Mouse (Mus musculus) Muller cell, postnatal 12 days (primary cell): ENCODE data around the gene Agap2.
"Not testable (repeated sequence)": the region's sequence is repeated elsewhere in the genome, so short reads cannot be mapped to it uniquely, and the experiment has no call there.

Experiments
- DNase-seq: peaks from one replicate; pipeline ENCODE4 v3.0.0-alpha.2; 2015; ENCODE audit errors: inconsistent ontology term

The Agap2 gene

DNA sequence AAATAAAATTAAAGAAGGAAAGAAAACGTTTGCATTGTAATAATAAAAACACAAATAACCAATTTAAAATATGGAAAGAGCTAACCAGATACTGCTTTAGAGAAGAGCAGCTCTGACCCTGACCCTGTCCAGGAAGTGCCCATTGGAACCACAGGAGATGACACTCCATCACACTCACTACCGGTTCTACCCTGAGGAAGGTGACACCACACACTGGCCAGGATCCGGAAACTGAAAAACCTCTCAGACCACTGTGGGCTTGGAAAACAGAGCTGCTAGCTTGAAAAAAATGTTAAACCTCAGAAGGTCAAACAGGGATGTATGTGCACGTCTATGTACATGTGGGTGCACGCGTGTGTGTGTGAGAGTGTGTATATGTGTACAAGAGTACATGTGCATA is 26.1 kb downstream of the Agap2 start:
- DNase-seq, result no peak

GRCm38 (mm10) chr10:127103631-127104030 is 28.5 kb downstream of the Agap2 start:
- DNase-seq, result no peak

DNA sequence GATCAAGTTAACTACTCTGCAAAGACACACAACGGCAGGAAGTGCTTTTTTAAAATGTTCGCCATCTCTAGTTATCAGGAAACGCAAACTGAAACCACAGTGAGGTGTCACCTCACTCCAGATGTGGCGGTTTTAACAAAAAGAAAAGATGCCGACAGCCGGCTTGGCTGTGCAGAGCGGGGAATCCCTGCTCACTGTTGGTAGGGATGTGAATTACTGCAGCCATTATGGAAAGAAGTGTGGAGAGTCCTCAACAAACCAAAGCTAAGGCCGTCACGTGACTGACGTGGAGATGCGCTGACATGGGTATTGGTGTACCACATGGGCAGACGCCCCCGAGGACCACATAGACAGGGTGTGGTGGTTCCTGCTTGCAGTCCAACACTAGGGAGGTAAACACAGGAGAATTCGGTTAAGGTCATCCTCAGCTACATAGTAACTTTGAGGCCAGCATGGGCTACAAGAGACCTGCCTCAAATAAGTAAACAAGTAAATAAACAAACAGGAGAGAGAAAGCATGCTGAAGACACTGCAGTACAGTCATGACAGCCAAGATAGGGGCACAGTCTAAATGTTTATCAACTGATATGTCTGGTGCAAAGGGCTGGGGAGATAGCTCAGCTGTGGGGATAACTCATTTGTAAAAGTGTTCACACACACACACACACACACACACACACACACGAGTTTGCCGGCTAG is 32.6 kb downstream of the Agap2 start:
- DNase-seq, result no peak

- DNase-seq, result no peak
These were observed 33.1 kb downstream of the Agap2 start for GRCm38 (mm10) chr10:127108262-127108583.

DNA sequence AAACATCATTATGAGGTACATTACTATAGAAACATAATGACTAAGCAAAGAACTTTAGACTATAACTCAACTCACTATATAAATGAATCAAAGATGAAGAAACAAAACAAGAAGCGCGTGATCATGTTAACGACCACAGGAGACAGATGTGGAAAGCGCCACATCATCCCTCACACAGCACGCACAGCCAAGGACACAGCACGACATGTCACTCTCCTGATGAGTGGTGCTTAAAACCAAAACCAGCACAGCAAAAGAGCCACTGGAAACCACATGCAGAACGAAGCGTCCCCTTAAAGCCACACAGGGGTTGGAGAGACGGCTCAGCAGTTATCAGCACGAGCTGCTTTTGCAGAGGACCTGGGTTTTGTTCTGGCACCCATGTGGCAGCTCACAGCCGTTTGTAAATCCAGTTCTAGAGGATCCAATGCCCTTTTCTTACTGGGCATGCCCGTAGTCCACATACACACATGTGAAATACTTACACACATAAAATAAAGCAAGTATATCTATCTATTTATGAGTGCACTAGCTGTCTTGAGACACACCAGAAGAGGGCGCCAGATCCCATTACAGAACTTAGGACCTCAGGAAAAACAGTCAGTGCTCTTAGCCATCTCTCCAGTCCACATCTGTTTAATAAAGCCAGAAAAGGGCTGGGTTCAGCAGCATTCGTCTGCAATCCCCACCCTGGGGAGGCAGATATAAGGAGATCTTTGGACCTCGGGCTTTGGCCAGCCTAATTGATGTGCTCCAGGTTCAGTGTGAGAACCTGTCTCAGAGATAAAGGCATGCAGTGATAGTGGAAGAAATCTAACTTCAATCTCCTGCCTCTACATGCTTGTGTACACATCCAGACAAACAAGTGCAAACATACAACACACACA is 36.2 kb downstream of the Agap2 start:
- DNase-seq, result no peak

GRCm38 (mm10) chr10:127114408-127114807 is 39.3 kb downstream of the Agap2 start:
- DNase-seq, result no peak

GRCm38 (mm10) chr10:127115068-127115467 is 40.0 kb downstream of the Agap2 start:
- DNase-seq, result no peak

DNA sequence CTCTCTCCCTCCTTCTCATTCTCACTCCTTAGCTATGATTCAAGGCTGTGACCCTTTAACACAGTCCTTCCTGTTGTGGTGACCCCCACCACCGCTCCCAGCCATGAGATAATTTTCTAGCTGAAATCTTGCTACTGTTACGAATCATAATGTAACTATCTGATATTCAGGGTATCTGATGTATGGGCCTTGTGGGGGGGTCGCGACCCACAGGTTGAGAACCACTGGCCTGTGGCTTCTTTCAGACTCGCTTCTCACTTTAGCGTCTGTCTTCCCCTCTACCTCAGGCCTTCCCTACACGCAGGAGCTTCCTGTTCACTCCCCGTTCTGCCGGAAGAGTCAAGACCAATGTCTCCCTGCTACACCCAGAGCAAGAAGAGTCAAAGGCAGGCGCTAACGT is 43.4 kb downstream of the Agap2 start:
- DNase-seq, result no peak

GRCm38 (mm10) chr10:127119229-127119628 is 44.1 kb downstream of the Agap2 start:
- no peak for DNase-seq

DNA sequence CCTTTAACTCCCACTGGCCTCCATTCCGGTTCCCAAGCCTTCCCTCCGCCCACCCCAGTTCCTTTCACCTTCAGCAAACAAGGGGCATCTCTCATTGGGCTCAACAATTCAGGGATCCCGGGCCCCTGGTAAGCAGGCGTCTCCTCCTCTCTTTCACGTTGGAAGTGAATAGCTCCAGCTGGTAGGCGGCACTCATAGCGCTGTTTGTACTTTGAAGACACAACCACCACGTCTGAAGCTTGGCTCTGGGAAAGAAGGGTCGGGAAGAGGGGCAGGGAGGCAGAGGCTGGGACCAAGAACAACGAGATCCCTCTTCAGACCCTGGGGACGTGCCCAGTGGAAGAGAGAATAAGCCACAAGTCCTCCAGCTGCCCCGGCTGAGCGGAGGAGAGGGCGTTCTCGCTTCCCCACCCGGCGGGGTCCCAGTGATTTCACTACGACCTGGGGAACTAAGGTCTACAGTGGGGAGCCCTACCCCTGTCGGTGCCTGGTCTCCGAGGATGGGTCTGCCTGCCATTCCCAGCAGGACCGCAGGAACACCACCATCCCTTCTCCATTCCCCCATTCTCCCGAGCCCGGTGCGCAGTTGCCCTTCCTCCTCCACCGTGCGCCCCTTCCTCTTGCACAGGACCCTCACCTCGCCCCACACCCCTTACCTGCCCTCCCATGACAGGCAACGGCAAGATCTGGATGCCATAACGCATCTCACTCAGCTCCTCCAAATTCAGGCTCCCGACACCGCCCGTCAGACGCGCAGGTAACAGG is 45.4 kb downstream of the Agap2 start:
- DNase-seq, result peak; percentile 7

GRCm38 (mm10) chr10:127121066-127121477 is 46.0 kb downstream of the Agap2 start, which contains the start of gene Os9:
TSS of gene Os9 (minus strand) at chr10:127121131.
- peak; percentile 98 for DNase-seq

GRCm38 (mm10) chr10:127122018-127122417 is 46.9 kb downstream of the Agap2 start:
- DNase-seq, result no peak

GRCm38 (mm10) chr10:127122784-127123435 is 47.8 kb downstream of the Agap2 start:
- DNase-seq, result peak; percentile 62

DNA sequence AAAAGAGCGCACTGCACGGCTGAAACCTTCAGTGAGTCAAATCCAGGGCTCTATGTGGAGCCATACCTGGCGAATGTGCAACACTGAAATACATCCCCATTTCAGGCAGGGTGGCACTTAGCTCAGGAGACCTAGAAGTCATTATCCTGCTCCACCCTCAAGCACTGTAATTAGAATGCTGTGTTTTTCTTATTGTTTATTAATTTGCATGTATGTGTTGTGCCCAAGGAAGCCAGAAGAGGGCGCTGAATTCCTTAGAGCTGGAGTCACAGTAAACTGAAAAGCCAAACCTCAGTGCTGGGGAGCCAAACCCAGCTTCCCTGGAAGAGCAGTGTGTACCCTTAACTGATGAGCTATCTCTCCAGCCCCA is 48.3 kb downstream of the Agap2 start:
- DNase-seq, result peak; percentile 52

GRCm38 (mm10) chr10:127125210-127126001 is 50.3 kb downstream of the Agap2 start:
- DNase-seq, result peak; percentile 10

- no peak for DNase-seq
These were observed 51.5 kb downstream of the Agap2 start for GRCm38 (mm10) chr10:127126579-127126978.

DNA sequence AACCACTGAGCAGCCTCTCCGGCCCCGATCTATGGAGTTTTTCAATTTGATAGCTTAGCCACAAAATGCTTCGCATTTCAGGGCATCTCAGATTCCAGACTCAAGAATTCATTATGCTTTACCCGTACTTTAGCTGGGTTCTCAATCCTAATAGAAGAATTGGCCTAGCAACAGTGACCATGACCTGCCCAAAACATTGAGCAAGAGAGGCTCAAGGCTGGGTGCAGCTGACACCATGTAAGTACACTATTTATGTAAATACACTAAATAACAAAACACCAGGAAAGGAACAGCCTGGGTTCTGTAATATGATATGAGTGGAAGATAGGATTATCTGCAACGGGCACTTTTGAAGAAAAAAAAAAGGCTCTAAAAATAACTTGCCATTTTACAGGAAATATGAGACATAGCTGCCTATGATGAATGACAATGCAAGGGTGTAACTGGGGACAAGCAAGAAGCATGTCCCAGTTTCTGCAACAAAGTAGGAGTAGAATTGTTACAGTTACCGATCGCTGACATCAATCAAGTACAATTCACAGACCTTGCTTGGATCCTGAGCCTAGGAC is 52.7 kb downstream of the Agap2 start:
- DNase-seq, result no peak

DNA sequence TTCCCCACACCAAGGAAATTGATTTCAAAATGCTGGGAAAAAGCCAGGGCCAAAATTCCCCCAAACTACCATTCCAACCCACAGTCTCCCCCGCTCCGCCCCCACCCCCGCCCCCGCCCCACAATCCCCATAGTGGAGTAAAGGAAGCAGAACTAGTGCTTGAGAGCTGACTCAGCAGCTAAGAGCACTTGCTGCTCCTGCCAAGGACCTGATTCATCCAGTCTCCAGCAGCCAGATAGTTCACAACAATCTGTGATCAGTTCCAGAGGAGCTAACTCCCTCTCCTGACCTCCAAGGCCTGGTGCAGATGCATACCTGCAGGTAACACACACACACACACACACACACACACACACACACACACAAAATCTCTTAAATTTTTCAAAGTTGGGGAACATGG is 54.3 kb downstream of the Agap2 start:
- DNase-seq, result no peak

DNA sequence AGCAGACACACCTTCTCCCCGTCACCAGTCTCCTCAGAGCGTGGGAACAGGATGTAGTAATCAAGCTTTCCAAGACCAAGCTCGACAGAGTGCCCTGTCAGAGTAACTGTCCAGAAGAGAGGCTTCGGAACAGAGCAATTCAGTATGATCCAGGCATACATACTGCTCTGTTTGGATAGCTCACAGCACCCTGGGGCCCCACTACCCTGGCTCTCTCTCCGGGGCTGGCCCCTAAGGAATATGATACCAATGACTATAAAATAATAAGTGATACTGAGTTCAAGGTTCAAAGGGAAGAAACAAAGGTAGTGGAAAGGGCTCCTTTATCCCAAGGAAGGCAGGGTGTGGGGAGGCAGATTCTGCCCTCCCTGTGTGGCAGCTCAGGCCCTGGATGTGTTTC is 57.4 kb downstream of the Agap2 start:
- DNase-seq, result no peak

DNA sequence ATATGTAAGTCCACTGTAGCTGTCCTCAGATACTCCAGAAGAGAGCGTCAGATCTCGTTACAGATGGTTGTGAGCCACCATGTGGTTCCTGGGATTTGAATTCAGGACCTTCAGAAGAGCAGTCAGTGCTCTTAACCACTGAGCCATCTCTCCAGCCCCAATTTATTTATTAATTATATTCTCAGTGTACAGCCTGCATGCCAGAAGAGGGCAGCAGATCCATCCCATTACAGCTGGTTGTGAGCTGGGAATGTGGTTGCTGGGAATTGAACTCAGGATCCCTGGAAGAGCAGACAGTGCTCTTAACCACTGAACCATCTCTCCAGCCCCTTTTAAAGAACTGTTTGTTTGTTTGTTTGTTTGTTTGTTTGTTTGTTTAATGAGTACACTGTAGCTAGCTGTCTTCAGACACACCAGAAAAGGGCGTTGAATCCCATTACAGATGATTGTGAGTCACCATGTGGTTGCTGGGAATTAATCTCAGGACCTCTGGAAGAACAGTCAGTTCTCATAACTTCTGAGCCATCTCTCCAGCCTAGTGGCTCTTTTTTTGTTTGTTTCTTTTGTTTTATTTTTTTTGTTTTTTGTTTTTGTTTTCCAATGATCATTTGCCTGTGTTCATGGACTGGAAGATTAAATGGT is 59.4 kb downstream of the Agap2 start:
- DNase-seq, result not testable (repeated sequence)
